Mouse (Mus musculus): ENCODE measurements around the gene Zbtb6. TPM values are rescaled to one million over a fixed set of nuclear protein-coding genes. Genes with fewer than 3 reads are reported as not detected.

Gene Zbtb6
- 57.2 TPM for polyA plus RNA-seq (2014; fragmentation: Illumina TruSeq; extraction: RNeasy Lipid Tissue Mini Kit (QIAGEN cat#74804))

DNA sequence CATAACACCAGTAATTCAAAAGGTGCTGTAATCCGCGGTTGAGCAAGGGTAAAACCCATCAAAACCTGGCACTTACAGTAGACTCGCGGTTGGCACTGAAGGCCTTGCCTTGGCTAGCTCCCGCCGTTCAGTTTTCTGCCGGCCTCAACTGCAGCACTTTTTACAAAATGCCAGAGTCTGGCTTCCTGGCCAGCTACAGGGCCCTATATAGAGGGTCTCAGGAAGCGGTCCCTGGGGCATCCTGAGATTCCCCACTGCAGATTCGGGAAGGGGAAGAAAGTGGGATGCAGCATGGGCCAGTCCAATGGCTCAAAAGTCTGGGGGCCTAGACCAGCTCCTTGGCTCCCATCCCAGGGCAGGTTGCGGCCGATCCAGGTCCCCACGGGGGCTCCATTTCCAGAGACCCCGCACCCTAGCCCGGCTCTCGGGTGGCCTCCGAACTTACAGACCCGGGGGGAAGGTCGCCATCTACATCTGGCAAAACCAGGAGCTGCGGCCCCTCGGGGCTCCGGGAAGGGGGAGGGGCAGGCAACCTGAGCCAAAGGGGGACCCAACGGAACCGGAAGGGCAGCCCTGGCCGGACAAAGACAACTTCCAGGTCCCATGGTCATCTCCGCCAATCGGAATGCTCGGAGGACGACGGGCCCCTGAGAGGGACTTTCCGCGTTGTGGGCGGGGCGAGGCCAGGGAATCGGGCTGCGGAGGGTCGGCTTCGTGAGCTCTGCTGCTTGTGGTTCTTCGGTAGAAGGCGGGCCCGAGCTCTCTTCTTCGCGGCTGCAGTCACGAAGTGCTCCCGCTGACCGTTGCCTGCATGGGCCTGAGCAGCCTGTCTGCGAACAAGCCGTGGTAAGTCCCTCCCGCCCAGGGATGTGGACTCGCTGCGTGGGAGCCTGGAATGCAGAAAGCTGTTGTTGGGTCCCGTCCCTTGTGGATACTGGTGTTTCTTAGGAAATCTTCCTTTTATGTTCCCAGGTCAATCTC is at the start of gene Zbtb6, which contains the start of the genes Zbtb26 and Rabgap1:
Gene Zbtb6, minus strand, starts transcription at position 561 of the 981 bp plus-strand sequence.
Gene Zbtb26, minus strand, starts transcription at position 525 of the 981 bp plus-strand sequence.
Gene Rabgap1, plus strand, starts transcription at position 669 of the 981 bp plus-strand sequence.

DNA sequence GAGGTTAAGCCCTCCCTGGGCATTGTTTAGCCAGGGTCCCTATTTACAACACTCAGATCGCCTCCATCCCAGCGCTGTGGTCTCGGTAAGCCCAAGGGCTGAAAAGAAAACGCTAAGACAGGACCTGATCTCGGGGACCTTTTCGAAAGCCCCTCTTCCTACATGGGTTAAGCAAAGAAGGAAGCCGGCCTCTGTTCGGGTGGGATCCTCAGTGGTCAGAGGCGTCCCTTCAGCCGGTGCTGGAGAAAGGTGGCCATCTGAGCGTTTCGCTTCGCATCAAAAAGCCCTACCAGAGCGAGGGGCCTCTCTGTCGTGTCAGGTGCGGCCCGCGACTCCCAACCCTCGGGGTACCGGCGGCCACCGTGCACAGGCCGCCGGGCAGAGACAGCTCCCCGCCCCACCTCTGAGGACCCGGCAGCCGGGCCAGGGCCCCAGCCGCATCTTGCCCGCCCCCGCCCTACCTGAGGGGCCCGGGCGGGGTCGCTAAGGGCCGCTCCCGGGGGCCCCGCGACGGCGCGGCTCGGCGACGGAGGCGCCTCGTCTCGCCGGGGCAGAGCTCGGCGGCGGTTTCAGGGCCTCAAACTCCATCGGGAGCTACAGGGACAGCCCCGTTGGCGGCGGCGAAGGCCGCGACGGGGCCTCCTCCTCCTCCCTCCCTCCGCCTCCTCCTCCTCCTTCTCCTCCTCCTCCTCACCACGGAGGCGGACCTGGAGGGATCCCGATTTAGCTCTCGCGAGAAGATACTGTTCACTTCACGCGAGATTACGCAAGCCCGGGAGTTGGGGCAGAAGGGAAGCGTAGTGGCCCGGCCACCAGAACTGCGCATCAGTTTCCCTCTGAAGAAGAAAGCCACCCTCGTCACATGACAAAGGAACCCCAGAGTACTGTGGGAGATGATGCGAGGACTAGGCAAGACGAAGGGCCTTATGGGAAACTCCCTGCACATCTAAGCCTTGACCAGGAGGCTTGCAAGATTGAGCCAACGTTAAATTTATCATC is 20.4 kb downstream of the Zbtb6 start, which contains the start of gene Rc3h2:
Gene Rc3h2, minus strand, starts transcription at position 598 of the 999 bp plus-strand sequence.

Other genes with a start within 250 kb of the Zbtb6 start
- gene Olfr366, start 231.6 kb downstream of the Zbtb6 start, polyA plus RNA-seq (2014; fragmentation: Illumina TruSeq; extraction: RNeasy Lipid Tissue Mini Kit (QIAGEN cat#74804)), result not detected
- gene Olfr368, start 116.7 kb downstream of the Zbtb6 start, polyA plus RNA-seq (2014; fragmentation: Illumina TruSeq; extraction: RNeasy Lipid Tissue Mini Kit (QIAGEN cat#74804)), result not detected
- 140 TPM for gene Pdcl, start 83.8 kb downstream of the Zbtb6 start, polyA plus RNA-seq (2014; fragmentation: Illumina TruSeq; extraction: RNeasy Lipid Tissue Mini Kit (QIAGEN cat#74804))
- gene Rc3h2, start 20.3 kb downstream of the Zbtb6 start, polyA plus RNA-seq (2014; fragmentation: Illumina TruSeq; extraction: RNeasy Lipid Tissue Mini Kit (QIAGEN cat#74804)), result 60.8 TPM
- gene Zbtb26, start within 50 bp of the Zbtb6 start, polyA plus RNA-seq (2014; fragmentation: Illumina TruSeq; extraction: RNeasy Lipid Tissue Mini Kit (QIAGEN cat#74804)), result 26.0 TPM
- 74.5 TPM for gene Rabgap1, start 108 bp upstream of the Zbtb6 start, polyA plus RNA-seq (2014; fragmentation: Illumina TruSeq; extraction: RNeasy Lipid Tissue Mini Kit (QIAGEN cat#74804))
- gene Gpr21, start 73.2 kb upstream of the Zbtb6 start, polyA plus RNA-seq (2014; fragmentation: Illumina TruSeq; extraction: RNeasy Lipid Tissue Mini Kit (QIAGEN cat#74804)), result 1.5 TPM